18 mouse cellular contexts compared by ENCODE assay signal in the genomic region with DNA sequence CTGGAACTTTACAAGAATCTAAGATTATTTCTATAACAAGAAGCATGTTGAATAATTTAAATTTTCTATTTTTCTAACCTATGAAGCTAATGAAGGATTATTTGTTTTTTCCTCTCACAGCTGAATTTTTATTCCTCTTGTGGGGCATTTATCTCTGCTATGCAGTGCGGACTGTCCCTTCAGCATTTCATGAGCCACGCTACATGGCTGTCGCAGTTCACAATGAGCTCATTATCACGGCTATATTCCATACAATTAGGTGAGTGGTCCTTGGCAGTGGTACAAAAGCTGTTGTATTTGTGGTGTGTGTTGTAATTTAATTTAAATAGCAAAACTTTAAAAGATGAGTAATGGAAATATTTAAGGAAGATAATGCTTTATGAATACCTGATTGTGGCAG.
A peak's percentile ranks its signal among the peaks of the same experiment; 100 is the strongest.
DNase-seq lines count a peak whose midpoint lies in the region; ATAC-seq lines count a peak whose summit lies in the region.
"Had no signal": no experiment of that assay in that cellular context is flagged by ENCODE, and none has a peak within 500 bp of the region (broad histone marks: within the 10 kb centered on the region; RNA-seq: fewer than 3 reads in every experiment).

No protein-coding gene starts in this region.

- no peak overlapping the region for H3K27ac ChIP-seq in midbrain, embryonic 14.5 days (replicated peaks; ENCODE audit: low read depth, low read length)
- H3K27ac ChIP-seq in midbrain, embryonic 10.5 days (replicated peaks) = no peak overlapping the region
- no peak overlapping the region for H3K27ac ChIP-seq in midbrain, embryonic 16.5 days (ENCODE audit: low read length)
- no peak overlapping the region for H3K27ac ChIP-seq in midbrain, embryonic 13.5 days
- H3K27ac ChIP-seq: embryonic facial prominence, embryonic 10.5 days; embryonic facial prominence, embryonic 12.5 days; forebrain, embryonic 13.5 days; forebrain, embryonic 15.5 days had no signal

- H3K36me3 ChIP-seq in midbrain, embryonic 14.5 days (ENCODE audit: control insufficient read depth, insufficient read depth, low read length) = no peaks in the 10 kb centered on the region
- no peaks in the 10 kb centered on the region for H3K36me3 ChIP-seq in midbrain, embryonic 10.5 days
- H3K36me3 ChIP-seq in midbrain, embryonic 16.5 days (ENCODE audit: control insufficient read depth, insufficient read depth, low read length) = no peaks in the 10 kb centered on the region
- H3K36me3 ChIP-seq in midbrain, embryonic 13.5 days = no peaks in the 10 kb centered on the region
- H3K36me3 ChIP-seq: embryonic facial prominence, embryonic 10.5 days; embryonic facial prominence, embryonic 12.5 days; forebrain, embryonic 15.5 days had no signal

- no peaks in the 10 kb centered on the region for H3K27me3 ChIP-seq in midbrain, embryonic 14.5 days (ENCODE audit: control insufficient read depth, insufficient read depth, low read length)
- H3K27me3 ChIP-seq in midbrain, embryonic 10.5 days (ENCODE audit: low read depth, poor library complexity, severe bottlenecking) = no peaks in the 10 kb centered on the region
- H3K27me3 ChIP-seq in midbrain, embryonic 16.5 days (ENCODE audit: control insufficient read depth, insufficient read depth, low read depth, low read length) = no peaks in the 10 kb centered on the region
- no peaks in the 10 kb centered on the region for H3K27me3 ChIP-seq in midbrain, embryonic 13.5 days
- H3K27me3 ChIP-seq: embryonic facial prominence, embryonic 12.5 days; forebrain, embryonic 13.5 days; forebrain, embryonic 15.5 days had no signal

- DNase-seq in midbrain, embryonic 14.5 days = peak; percentile 15
- no peak for DNase-seq in midbrain, embryonic 10.5 days (ENCODE audit: low spot score)
- DNase-seq in thymus, postnatal 0 days (ENCODE audit: low spot score) = no peak
- DNase-seq: adrenal gland, adult 2 months; adrenal gland, postnatal 10 days; adrenal gland, postnatal 25 days; cerebellum, adult 11-12 months; cerebellum, adult 2 months; cerebellum, adult 9-10 months; cerebellum, postnatal 10 days; cerebellum, postnatal 25 days; forebrain, postnatal 0 days had no signal

- no peaks in the 10 kb centered on the region for H3K4me1 ChIP-seq in midbrain, embryonic 14.5 days (ENCODE audit: control insufficient read depth, insufficient read depth, low read length)
- no peaks in the 10 kb centered on the region for H3K4me1 ChIP-seq in midbrain, embryonic 10.5 days
- no peaks in the 10 kb centered on the region for H3K4me1 ChIP-seq in midbrain, embryonic 16.5 days (ENCODE audit: control insufficient read depth, insufficient read depth, low read length)
- no peaks in the 10 kb centered on the region for H3K4me1 ChIP-seq in midbrain, embryonic 13.5 days (replicated peaks)
- H3K4me1 ChIP-seq: embryonic facial prominence, embryonic 10.5 days; embryonic facial prominence, embryonic 12.5 days; forebrain, embryonic 13.5 days; forebrain, embryonic 15.5 days had no signal

- no peaks in the 10 kb centered on the region for H3K9me3 ChIP-seq in midbrain, embryonic 14.5 days (ENCODE audit: control insufficient read depth, low read length)
- H3K9me3 ChIP-seq in midbrain, embryonic 10.5 days (replicated peaks) = no peaks in the 10 kb centered on the region
- H3K9me3 ChIP-seq in midbrain, embryonic 16.5 days (replicated peaks; ENCODE audit: control insufficient read depth, low read length, poor library complexity, severe bottlenecking) = no peaks in the 10 kb centered on the region
- no peaks in the 10 kb centered on the region for H3K9me3 ChIP-seq in midbrain, embryonic 13.5 days
- H3K9me3 ChIP-seq: embryonic facial prominence, embryonic 10.5 days; embryonic facial prominence, embryonic 12.5 days; forebrain, embryonic 13.5 days; forebrain, embryonic 15.5 days had no signal

- no peak overlapping the region for H3K4me3 ChIP-seq in midbrain, embryonic 14.5 days (replicated peaks; ENCODE audit: low read depth, low read length)
- H3K4me3 ChIP-seq in midbrain, embryonic 10.5 days = no peak overlapping the region
- H3K4me3 ChIP-seq in midbrain, embryonic 16.5 days (ENCODE audit: low read depth, low read length) = no peak overlapping the region
- no peak overlapping the region for H3K4me3 ChIP-seq in midbrain, embryonic 13.5 days (replicated peaks)
- H3K4me3 ChIP-seq: embryonic facial prominence, embryonic 10.5 days; embryonic facial prominence, embryonic 12.5 days; forebrain, embryonic 13.5 days; forebrain, embryonic 15.5 days had no signal

- no peak for ATAC-seq in midbrain, embryonic 14.5 days (ENCODE audit: low FRiP score, low TSS enrichment)
- peak; percentile 54; the same call in 1 of the 2 replicates for ATAC-seq in midbrain, embryonic 16.5 days
- ATAC-seq in midbrain, embryonic 13.5 days = no peak
- ATAC-seq: forebrain, embryonic 13.5 days; forebrain, embryonic 15.5 days; forebrain, postnatal 0 days had no signal

- WGBS in midbrain, embryonic 14.5 days = 39% methylated on average over 4 of the region's 4 CpGs
- WGBS in midbrain, embryonic 10.5 days = 91% methylated on average over 4 of the region's 4 CpGs
- 63% methylated on average over 4 of the region's 4 CpGs for WGBS in midbrain, embryonic 16.5 days
- 61% methylated on average over 4 of the region's 4 CpGs for WGBS in midbrain, embryonic 13.5 days

- no peak overlapping the region for H3K4me2 ChIP-seq in midbrain, embryonic 14.5 days (ENCODE audit: low read length)
- H3K4me2 ChIP-seq in midbrain, embryonic 16.5 days (ENCODE audit: low read length) = no peak overlapping the region
- H3K4me2 ChIP-seq in midbrain, embryonic 13.5 days (replicated peaks) = no peak overlapping the region
- H3K4me2 ChIP-seq: embryonic facial prominence, embryonic 12.5 days; forebrain, embryonic 13.5 days; forebrain, embryonic 15.5 days had no signal

- H3K9ac ChIP-seq in midbrain, embryonic 14.5 days (replicated peaks; ENCODE audit: low read length) = no peak overlapping the region
- H3K9ac ChIP-seq in midbrain, embryonic 16.5 days (ENCODE audit: low read depth, low read length) = no peak overlapping the region
- no peak overlapping the region for H3K9ac ChIP-seq in midbrain, embryonic 13.5 days (replicated peaks)
- H3K9ac ChIP-seq: embryonic facial prominence, embryonic 12.5 days; forebrain, embryonic 13.5 days; forebrain, embryonic 15.5 days; forebrain, postnatal 0 days had no signal
